Mouse (Mus musculus): ENCODE measurements around the gene Hoxc4.
A peak's percentile ranks its signal among the peaks of the same experiment; 100 is the strongest.

Gene Hoxc4

GRCm38 (mm10) chr15:102990461-102991397 is 28.0 kb upstream of the Hoxc4 start, which contains the start of gene Hoxc8:
TSS of gene Hoxc8 (plus strand) at chr15:102990607.
- no peak for DNase-seq (ENCODE audit: extremely low spot score)

- DNase-seq (ENCODE audit: extremely low spot score), result no peak
Measured at GRCm38 (mm10) chr15:102991782-102992181, 27.0 kb upstream of the Hoxc4 start.

GRCm38 (mm10) chr15:102992206-102992605 is 26.5 kb upstream of the Hoxc4 start:
- DNase-seq (ENCODE audit: extremely low spot score), result no peak

GRCm38 (mm10) chr15:102992863-102993262 is 25.9 kb upstream of the Hoxc4 start:
- DNase-seq (ENCODE audit: extremely low spot score), result no peak

GRCm38 (mm10) chr15:102996548-102996947 is 22.2 kb upstream of the Hoxc4 start:
- DNase-seq (ENCODE audit: extremely low spot score), result no peak

- no peak for DNase-seq (ENCODE audit: extremely low spot score)
Measured at GRCm38 (mm10) chr15:102997431-102997830, 21.3 kb upstream of the Hoxc4 start.

GRCm38 (mm10) chr15:102997939-102998355 is 20.8 kb upstream of the Hoxc4 start, which contains the start of gene Hoxc6:
TSS of gene Hoxc6 (plus strand) at chr15:102998257.
- DNase-seq (ENCODE audit: extremely low spot score), result no peak

GRCm38 (mm10) chr15:102998608-102999182 is 20.0 kb upstream of the Hoxc4 start:
- peak; percentile 65 for DNase-seq (ENCODE audit: extremely low spot score)

GRCm38 (mm10) chr15:102999183-102999831 is 19.4 kb upstream of the Hoxc4 start:
- peak; percentile 82 for DNase-seq (ENCODE audit: extremely low spot score)

- DNase-seq (ENCODE audit: extremely low spot score), result no peak
Measured at GRCm38 (mm10) chr15:102999955-103000354, 18.8 kb upstream of the Hoxc4 start.

GRCm38 (mm10) chr15:103000501-103000901 is 18.2 kb upstream of the Hoxc4 start:
- no peak for DNase-seq (ENCODE audit: extremely low spot score)

- DNase-seq (ENCODE audit: extremely low spot score), result no peak
Measured at GRCm38 (mm10) chr15:103001370-103001769, 17.4 kb upstream of the Hoxc4 start.

GRCm38 (mm10) chr15:103002156-103002555 is 16.6 kb upstream of the Hoxc4 start:
- no peak for DNase-seq (ENCODE audit: extremely low spot score)

- DNase-seq (ENCODE audit: extremely low spot score), result no peak
Measured at GRCm38 (mm10) chr15:103002821-103003448, 15.8 kb upstream of the Hoxc4 start.

GRCm38 (mm10) chr15:103005308-103005707 is 13.4 kb upstream of the Hoxc4 start:
- DNase-seq (ENCODE audit: extremely low spot score), result no peak

- no peak for DNase-seq (ENCODE audit: extremely low spot score)
Measured at GRCm38 (mm10) chr15:103005797-103006196, 12.9 kb upstream of the Hoxc4 start.

GRCm38 (mm10) chr15:103006326-103006725 is 12.4 kb upstream of the Hoxc4 start:
- no peak for DNase-seq (ENCODE audit: extremely low spot score)

- DNase-seq (ENCODE audit: extremely low spot score), result no peak
Measured at GRCm38 (mm10) chr15:103009265-103010111, 9.2 kb upstream of the Hoxc4 start.

- DNase-seq (ENCODE audit: extremely low spot score), result no peak
Measured at GRCm38 (mm10) chr15:103010112-103010846, 8.5 kb upstream of the Hoxc4 start.

- DNase-seq (ENCODE audit: extremely low spot score), result no peak
Measured at GRCm38 (mm10) chr15:103010847-103011555, 7.7 kb upstream of the Hoxc4 start.

All from embryo, embryonic 9.5 days (tissue).